Mouse (Mus musculus): Measurements from ENCODE around the gene Gm49450. TPM values are rescaled to one million over a fixed set of nuclear protein-coding genes. Genes with fewer than 3 reads are reported as not detected.

Gene Gm49450
- total RNA-seq, 2 experiments from 2014 or later, result not detected

DNA sequence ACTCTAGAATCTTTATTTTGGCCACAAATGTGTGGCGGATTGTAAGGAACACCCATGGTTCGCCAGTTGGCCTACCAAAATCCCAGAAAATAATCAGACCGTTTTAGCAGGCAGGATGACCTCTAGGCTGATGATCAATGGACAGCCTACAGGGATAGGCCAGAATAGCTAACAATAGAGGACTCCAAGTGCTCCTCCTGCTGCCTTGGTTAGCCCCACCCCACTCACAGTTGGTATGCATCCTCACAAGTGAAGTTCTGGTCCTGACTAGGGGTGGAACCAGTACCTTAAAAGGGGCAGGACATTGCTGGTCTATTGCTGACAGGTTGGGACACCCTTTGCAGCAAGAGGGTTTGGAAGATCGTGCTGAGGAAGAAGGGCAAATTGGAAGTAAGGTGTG, 60.3 kb downstream of the Gm49450 start:
- no peak for DNase-seq

DNA sequence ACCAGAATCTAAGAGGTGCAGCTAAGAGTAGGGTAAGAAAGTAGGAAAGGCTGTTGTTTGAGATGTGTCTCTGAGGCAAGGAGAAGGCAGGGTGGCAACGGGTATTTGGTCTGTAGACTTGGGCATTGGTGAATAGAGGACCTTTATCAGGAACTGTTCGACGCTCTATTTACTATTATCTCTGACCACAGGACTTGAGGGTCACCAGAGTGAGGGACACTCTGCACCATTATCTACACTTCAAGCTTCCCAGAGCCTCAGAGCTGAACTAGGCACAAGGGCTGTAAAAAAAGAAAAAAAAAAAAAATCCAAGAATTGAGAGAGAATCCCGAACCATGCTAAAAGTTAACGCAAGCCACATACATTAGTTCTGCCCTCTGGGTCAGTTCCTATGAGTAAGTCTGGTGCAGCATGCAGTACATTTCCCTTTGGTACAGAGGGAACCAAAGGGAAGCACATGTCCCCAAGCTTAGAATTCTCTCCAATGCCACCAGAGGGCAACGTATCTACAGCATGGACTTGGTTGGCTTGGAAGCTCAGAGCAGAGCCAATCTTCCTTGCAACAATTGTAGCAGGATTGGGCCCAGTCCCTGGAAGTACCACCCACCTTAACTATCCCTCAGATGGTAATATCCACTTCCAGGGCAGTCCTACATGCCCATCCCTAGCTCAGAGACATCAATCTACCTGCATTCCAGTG, 61.3 kb downstream of the Gm49450 start:
- DNase-seq, result peak; percentile 76 to 83

DNA sequence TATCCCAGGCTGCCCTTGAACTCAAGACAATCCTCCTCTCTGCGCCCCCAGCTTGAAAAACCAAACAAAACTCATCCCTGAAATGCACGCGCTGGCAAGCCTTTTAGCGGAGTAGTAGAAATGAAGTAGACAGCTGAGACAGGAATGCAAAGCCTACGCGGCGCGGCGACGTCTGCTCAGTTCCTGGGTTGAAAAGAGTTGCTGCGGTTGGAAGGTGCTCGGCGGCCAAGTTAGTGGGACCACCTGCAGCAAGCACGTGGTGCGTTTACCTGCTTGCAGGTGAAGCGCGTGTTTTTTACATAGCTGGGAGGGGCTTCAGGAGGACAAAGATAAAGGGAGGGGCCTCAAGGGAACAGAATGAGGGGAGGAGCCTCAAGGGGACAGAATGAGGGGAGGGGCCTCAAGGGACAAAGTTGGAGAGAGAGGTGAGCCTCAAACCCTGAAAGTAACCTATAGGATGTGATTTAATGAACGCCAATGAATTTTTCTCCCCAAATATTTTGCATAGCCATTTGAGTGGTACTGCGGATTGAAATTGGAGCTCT, 62.1 kb downstream of the Gm49450 start:
- no peak for DNase-seq

DNA sequence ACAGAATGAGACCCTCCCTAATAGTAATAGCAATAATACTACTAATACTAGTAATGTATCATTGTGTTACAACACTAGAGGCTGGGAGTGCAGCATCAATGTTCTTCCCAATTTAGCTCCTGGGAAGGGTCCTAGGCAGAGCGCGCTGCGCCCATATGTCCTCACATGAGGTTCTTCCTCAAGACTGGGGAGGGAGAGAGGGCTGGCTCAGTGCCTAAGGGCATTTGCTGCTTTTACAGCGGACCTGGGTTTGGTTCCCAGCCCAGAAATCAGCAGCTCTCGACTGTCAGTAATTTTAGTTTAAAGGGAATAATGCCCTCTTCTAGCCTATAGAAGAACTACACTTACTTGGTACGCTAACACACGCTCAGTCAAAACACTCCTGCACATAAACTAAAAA, 65.8 kb downstream of the Gm49450 start:
- no peak for DNase-seq

DNA sequence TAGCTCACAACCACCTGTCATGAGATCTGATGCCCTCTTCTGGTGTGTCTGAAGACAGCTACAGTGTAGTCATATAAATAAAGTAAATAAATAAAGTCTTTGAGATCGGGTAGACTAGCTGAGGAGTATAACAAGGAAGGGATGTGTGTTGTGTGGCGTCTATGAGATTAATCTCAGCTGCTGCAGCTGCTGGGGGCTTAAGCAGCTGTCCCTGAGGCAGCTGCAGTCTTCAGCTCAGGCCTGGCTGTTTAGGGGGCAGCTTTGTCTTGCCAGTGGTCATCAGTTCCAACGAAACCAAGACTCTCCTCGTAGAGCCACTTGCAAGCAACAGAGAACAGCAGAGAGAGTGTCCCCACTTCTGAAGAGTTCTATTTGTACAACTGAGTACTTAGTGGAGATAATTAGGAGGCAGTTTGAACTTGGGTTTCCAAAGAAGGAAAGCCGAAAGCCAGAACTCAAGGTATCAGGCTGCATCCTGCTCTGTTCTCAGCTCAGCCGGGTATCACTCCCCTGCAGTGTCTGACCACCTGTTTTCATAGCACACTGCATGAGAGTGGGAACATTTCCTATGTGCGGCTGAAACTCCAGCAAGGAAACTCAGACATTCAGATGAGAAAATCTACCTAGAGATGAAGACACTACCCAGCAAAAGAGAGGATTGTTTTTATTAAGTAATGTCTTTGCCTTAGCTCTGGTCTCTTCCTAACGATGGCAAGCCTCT, 66.5 kb downstream of the Gm49450 start:
- DNase-seq, result no peak

DNA sequence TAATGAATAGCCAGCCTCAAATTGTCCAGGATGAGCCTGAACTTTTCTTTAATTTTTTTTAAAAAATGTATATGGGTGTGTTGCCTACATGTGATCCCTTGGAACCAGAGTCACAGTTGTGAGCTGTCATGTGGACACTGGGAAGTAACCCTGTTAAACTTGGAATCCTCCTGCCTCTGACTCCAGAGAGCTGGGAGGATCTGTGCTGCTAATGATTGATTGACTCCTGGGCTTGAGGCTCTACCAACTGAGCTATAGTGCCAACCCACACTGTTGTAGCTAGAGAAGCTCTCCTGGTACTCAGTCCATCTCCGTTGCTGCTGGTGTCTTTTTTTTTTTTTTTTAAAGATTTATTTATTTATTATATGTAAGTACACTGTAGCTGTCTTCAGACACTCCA, 69.2 kb downstream of the Gm49450 start:
- no peak for DNase-seq

DNA sequence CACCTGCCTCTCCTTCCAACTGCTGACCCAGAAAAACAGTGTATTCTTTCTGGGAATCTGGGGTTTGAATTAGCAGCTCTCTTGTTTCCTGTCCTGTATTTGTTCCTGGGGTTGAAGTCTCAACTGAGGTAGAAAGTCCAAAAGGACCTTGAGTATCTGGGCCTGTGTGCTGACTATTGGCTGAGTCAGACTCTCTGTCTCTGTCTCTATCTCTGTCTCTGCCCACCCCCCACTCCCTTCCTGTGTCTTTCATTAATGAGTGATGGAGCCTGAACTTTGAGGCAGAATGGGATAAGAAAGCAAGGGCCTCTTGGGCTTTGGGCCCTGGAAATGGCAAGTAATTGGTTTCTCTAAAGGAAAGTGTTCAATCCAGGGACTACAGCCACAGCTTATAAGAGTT, 69.7 kb downstream of the Gm49450 start:
- DNase-seq, result no peak

Other genes starting within 250 kb of the Gm49450 start
- under 1 TPM; 0.67 to 0.72 TPM for gene Ccdc65, start 245.3 kb downstream of the Gm49450 start, total RNA-seq (2021)
- 1 to 10 TPM; 7.9 to 8.5 TPM for gene Fkbp11, start 225.4 kb downstream of the Gm49450 start, total RNA-seq (2021)
- gene Arf3, start 190.3 kb downstream of the Gm49450 start, total RNA-seq (2021), result 10 to 100 TPM; 17.8 to 21.5 TPM
- under 1 TPM; 0.10 to 0.20 TPM for gene Wnt10b, start 175.4 kb downstream of the Gm49450 start, total RNA-seq (2021)
- not detected for gene Wnt1, start 163.7 kb downstream of the Gm49450 start, total RNA-seq (2021)
- under 1 TPM; 0.64 to 0.79 TPM for gene Ddn, start 144.1 kb downstream of the Gm49450 start, total RNA-seq (2021)
- gene Prkag1, start 122.0 kb downstream of the Gm49450 start, total RNA-seq (2021), result 100 to 1,000 TPM; 107 to 125 TPM
- gene Kmt2d, start 82.3 kb downstream of the Gm49450 start, total RNA-seq (2021), result 10 to 100 TPM; 47.0 to 58.4 TPM
- 1 to 10 TPM; 1.5 to 2.2 TPM for gene Rhebl1, start 59.0 kb downstream of the Gm49450 start, total RNA-seq (2021)
- 1 to 10 TPM in 1 of 2 experiments, under 1 TPM in 1; 0.87 to 1.8 TPM for gene Dhh, start 55.0 kb downstream of the Gm49450 start, total RNA-seq (2021)
- 1 to 10 TPM; 7.4 to 9.8 TPM for gene Lmbr1l, start 35.3 kb downstream of the Gm49450 start, total RNA-seq (2021)
- 100 to 1,000 TPM; 138 to 153 TPM for gene Tuba1b, start 19.0 kb downstream of the Gm49450 start, total RNA-seq (2021)
- gene Tuba1a, start 152 bp upstream of the Gm49450 start, total RNA-seq (2021), result 10 to 100 TPM; 63.6 to 78.8 TPM
- 10 to 100 TPM; 31.8 to 41.4 TPM for gene Tuba1c, start 76.3 kb upstream of the Gm49450 start, total RNA-seq (2021)
- gene Prph, start 101.6 kb upstream of the Gm49450 start, total RNA-seq (2021), result under 1 TPM in 1 of 2 experiments, not detected in 1; 0.15 TPM
- under 1 TPM in 1 of 2 experiments, not detected in 1; 0.28 TPM for gene Troap, start 121.0 kb upstream of the Gm49450 start, total RNA-seq (2021)
- gene C1ql4, start 134.3 kb upstream of the Gm49450 start, total RNA-seq (2021), result not detected
- 1 to 10 TPM in 1 of 2 experiments, under 1 TPM in 1; 0.37 to 1.2 TPM for gene Dnajc22, start 139.6 kb upstream of the Gm49450 start, total RNA-seq (2021)
- gene Spats2, start 172.4 kb upstream of the Gm49450 start, total RNA-seq (2021), result 1 to 10 TPM; 7.1 to 7.7 TPM

Data from heart, adult 18-20 months (tissue).